Mouse (Mus musculus) kidney, postnatal 0 days (tissue): Measurements from ENCODE around the gene Mfrp. TPM values are rescaled to one million over a fixed set of nuclear protein-coding genes. Genes with fewer than 3 reads are reported as not detected.

Experiments used
- ATAC-seq: fragments of 200-750 bp; cut with Nextera tagmentation; replicated peaks from 2 replicates; pipeline ENCODE4 v1.8.0; 2017; ENCODE audit warnings: low read depth, moderate number of reproducible peaks, moderate TSS enrichment, moderate library complexity; ENCODE audit not compliant: low FRiP score
- DNase-seq: peaks from one replicate; pipeline ENCODE4 v3.0.0-alpha.2; 2016; ENCODE audit warnings: low spot score
- H3K27ac ChIP-seq: fragments of 300-500 bp; sonication (generic); 2 replicates; pipeline ENCODE4 v1.5.1; 2014; ENCODE audit warnings: mild to moderate bottlenecking
- H3K27me3 ChIP-seq: fragments of 300-500 bp; sonication (generic); 2 replicates; pipeline ENCODE4 v1.6.1; 2014; ENCODE audit warnings: low read length, mixed read lengths; ENCODE audit not compliant: insufficient read depth
- H3K36me3 ChIP-seq: fragments of 300-500 bp; sonication (generic); 2 replicates; pipeline ENCODE4 v1.6.1; 2014; ENCODE audit warnings: low read length, mixed read lengths; ENCODE audit not compliant: insufficient read depth
- H3K4me1 ChIP-seq: fragments of 300-500 bp; sonication (generic); replicated peaks from 2 replicates; pipeline ENCODE4 v1.6.1; 2014; ENCODE audit warnings: antibody characterized with exemption, low read length, mixed read lengths; ENCODE audit not compliant: insufficient read depth
- H3K4me2 ChIP-seq: fragments of 300-500 bp; sonication (generic); 2 replicates; pipeline ENCODE4 v1.6.1; 2014; ENCODE audit warnings: mild to moderate bottlenecking, low read length, moderate library complexity, mixed read lengths
- H3K4me3 ChIP-seq: fragments of 300-500 bp; sonication (generic); replicated peaks from 2 replicates; pipeline ENCODE4 v1.5.1; 2014; ENCODE audit warnings: low read depth, low read length
- H3K9ac ChIP-seq: fragments of 300-500 bp; sonication (generic); 2 replicates; pipeline ENCODE4 v1.6.1; 2014; ENCODE audit warnings: low read depth, low read length
- H3K9me3 ChIP-seq: fragments of 300-500 bp; sonication (generic); replicated peaks from 2 replicates; pipeline ENCODE4 v1.6.1; 2016; ENCODE audit warnings: low read length, inconsistent platforms, mixed read lengths
- CTCF ChIP-seq: IDR thresholded peaks from 2 replicates; pipeline ENCODE4 v1.5.1; 2016; ENCODE audit warnings: antibody characterized with exemption, low read depth, mild to moderate bottlenecking, moderate library complexity
- WGBS: fragments of 180-500 bp; shearing (Covaris S2); extraction: QIAGEN DNeasy Blood & Tissue Kit; methylation state at CpG from one replicate; pipeline ENCODE4 v1.1.7; 2014; 5-methylcytosine and 5-hydroxymethylcytosine counted together
- polyA plus RNA-seq: library from polyadenylated mRNA; unstranded; fragments of >200 nt; fragmentation: Nextera tagmentation; extraction: Ambion mirVana; gene quantifications from 2 replicates; pipeline ENCODE4 v1.2.1, GENCODE M21; 2015

Mfrp gene
- polyA plus RNA-seq, 1 experiment from 2014 or later, result 0.16 TPM

DNA sequence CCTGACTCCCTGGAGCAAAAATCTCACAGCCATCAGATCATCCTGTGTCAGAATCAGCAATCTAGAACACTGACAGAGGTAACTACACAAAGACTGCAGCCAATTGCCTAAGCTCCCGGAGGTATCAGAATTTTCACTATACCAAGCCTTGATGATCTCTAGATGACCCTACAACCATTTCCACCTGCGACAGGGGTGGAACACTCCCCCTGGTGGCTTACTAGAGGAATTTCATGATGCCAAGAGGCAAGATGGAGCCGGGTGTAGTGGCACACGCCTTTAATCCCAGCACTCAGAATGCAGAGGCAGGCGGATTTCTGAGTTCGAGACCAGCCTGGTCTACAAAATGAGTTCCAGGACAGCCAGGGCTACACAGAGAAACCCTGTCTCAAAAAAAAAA lies 22.8 kb downstream of the Mfrp start:
- Histone ChIP-seq H3K36me3 (no peaks in the 10 kb centered on the region), H3K4me2 (no peak overlapping the region), H3K27ac (no peak overlapping the region), H3K27me3 (no peaks in the 10 kb centered on the region), H3K4me3 (no peak overlapping the region), H3K9ac (no peak overlapping the region), H3K9me3 (no peaks in the 10 kb centered on the region), H3K4me1 (peaks cover 21% of the 10 kb centered on the region; the same call in 1 of the 2 replicates)
- ATAC-seq, result no peak
- TF ChIP-seq CTCF, result peak; percentile 72
- WGBS, result 76% methylated on average over 6 of the region's 6 CpGs
- no peak for DNase-seq

DNA sequence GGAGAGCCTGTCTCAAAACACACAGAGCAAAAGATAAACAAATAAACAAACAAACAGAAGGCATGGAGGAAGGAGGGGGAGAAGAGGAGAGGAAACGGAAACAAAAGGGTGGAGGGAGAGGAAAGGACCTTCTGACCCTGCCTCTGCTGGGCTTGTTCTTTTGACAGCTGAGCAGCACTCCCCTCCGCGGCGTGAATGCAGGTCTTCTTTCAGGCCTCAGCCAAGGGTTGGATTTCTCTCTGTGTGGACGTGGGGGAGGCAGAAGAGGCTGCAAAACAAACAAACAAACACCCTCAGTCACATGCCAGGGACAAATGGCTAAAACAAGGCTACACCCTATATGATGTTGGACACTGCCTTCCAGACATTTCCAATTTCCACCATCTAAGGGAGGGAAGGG lies 23.5 kb downstream of the Mfrp start:
- no peaks in the 10 kb centered on the region for H3K27me3 ChIP-seq
- H3K9ac ChIP-seq, result no peak overlapping the region
- WGBS, result 12% methylated on average over 5 of the region's 5 CpGs
- no peak overlapping the region for H3K4me3 ChIP-seq
- no peaks in the 10 kb centered on the region for H3K36me3 ChIP-seq
- ATAC-seq (no peak), DNase-seq (no peak)
- peak overlapping the region; percentile 65 for H3K27ac ChIP-seq
- no peak overlapping the region for H3K4me2 ChIP-seq
- no peaks in the 10 kb centered on the region for H3K9me3 ChIP-seq
- no peak for TF ChIP-seq CTCF
- H3K4me1 ChIP-seq, result peaks cover 27% of the 10 kb centered on the region; the same call in 1 of the 2 replicates

DNA sequence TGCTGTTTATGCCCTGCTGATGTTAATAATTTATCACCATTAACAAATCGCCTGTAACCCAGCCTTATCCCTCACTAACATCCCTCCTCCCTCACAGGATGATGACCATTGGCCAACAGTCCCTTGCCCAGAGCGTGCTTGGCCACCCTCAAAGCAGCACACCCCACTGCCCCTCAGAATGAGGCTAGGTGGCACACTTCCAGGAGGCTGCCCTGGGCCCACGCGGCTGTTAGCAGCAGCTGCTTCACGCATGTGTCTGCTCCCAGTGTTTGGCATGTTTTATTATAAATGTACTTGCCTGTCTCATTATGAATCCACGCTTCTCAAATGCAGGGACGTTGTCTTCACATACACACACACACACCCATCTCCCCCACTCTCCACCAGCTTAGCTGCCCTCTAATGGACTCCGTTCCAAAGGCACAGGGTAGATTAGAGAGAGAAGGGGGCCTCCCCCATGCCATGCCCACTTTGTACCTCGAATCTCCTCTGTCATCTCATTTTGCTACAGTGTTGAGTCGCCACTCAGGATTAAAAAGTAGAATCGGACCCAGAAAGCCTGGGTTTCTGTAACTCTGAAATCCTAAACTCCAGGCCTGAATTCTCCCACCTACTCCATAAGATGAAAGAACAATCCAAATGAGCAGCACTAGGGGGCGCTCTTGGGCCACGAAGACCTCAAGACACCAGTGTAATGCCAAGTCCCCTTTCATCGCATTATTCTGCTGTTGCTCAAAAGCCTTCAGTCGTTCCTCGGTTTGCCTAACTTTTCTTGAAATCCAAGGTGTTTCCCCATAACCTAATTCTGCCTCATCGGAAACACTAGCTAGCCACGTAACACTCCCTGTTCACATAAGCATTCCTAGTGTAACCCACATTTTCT lies 24.3 kb downstream of the Mfrp start:
- DNase-seq, result peak; percentile 96
- Histone ChIP-seq H3K4me2 (peak overlapping the region; percentile 37; the same call in 1 of the 2 replicates), H3K9me3 (no peaks in the 10 kb centered on the region), H3K27ac (peak overlapping the region; percentile 65), H3K4me3 (no peak overlapping the region), H3K9ac (no peak overlapping the region), H3K27me3 (no peaks in the 10 kb centered on the region), H3K36me3 (no peaks in the 10 kb centered on the region), H3K4me1 (peaks cover 34% of the 10 kb centered on the region)
- ATAC-seq, result peak; percentile 67
- TF ChIP-seq CTCF, result peak; percentile 91
- WGBS, result 17% methylated on average over 18 of the region's 18 CpGs

DNA sequence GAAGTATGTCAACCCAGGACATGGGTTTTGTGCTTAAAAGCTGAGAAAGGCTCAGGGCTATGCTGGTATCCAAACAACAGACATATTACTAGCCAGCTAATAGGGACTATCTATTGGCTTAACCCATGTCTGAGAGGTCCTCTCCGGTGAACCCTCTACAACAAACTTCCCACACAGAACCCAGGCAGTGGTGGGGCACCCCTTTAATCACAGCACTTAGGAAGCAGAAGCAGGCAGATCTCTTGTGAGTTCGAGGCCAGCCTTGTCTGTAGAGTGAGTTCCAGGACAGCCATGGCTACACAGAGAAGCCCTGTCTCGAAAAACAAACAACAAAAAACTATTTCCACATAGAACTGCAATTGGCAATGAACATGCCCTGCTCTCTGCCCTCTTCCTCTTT lies 25.2 kb downstream of the Mfrp start:
- no peaks in the 10 kb centered on the region for H3K27me3 ChIP-seq
- peaks cover 41% of the 10 kb centered on the region for H3K4me1 ChIP-seq
- no peaks in the 10 kb centered on the region for H3K9me3 ChIP-seq
- no peak overlapping the region for H3K4me2 ChIP-seq
- no peak for TF ChIP-seq CTCF
- 81% methylated on average over 3 of the region's 3 CpGs for WGBS
- no peaks in the 10 kb centered on the region for H3K36me3 ChIP-seq
- DNase-seq (no peak), ATAC-seq (no peak)
- peak overlapping the region; percentile 60; the same call in 1 of the 2 replicates for H3K27ac ChIP-seq
- no peak overlapping the region for H3K4me3 ChIP-seq
- H3K9ac ChIP-seq, result no peak overlapping the region

DNA sequence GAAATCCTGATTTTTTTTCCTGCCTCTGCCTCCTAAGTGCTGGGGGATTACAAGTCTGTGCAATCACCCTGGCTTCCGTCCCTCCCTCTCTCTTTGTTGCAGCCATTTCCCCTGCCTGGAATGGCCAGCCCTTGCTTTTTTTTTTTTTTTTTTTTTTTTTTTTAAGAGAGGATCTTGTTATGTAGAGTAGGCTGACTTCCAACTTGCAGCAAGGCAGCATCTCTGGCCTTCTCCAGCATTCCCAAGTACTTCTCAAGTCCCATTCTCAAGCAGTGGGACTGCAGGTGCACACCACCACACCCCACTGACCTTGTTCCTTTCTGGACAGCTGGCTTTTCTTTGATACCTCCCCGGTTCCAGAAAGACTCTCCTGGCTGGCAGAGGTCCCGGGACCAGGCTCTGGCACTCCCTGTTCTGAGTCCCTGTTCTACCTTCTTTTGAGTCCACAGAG lies 25.8 kb downstream of the Mfrp start:
- TF ChIP-seq CTCF, result no peak
- 57% methylated on average over 3 of the region's 3 CpGs for WGBS
- Histone ChIP-seq H3K9me3 (no peaks in the 10 kb centered on the region), H3K4me1 (peaks cover 41% of the 10 kb centered on the region), H3K9ac (no peak overlapping the region), H3K27ac (peak overlapping the region; percentile 20; the same call in 1 of the 2 replicates), H3K27me3 (no peaks in the 10 kb centered on the region), H3K4me3 (no peak overlapping the region), H3K36me3 (no peaks in the 10 kb centered on the region), H3K4me2 (no peak overlapping the region)
- ATAC-seq (no peak), DNase-seq (peak; percentile 41)

DNA sequence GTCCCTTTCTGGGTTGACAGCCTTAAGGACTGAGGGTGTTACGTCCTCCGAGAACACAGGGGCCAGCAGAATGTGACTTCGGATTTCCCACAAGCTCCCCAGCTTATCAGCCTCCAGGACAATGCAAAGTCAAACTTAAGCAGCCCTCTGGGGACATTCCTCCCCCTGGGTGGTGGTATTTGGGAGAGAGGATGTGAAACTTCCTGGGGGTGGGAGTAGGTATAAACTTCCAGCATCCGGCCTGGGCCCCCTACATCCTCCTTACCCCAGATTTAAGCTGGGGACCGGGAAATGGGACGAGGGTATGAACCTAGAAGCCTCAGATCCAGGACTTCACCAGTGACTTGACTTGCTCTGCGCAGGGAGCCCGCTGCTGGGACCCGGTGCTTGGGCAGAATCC lies 28.1 kb downstream of the Mfrp start:
- Histone ChIP-seq H3K4me2 (peak overlapping the region; percentile 77), H3K9ac (peak overlapping the region; percentile 45), H3K27ac (peak overlapping the region; percentile 96), H3K4me1 (peaks cover 55% of the 10 kb centered on the region), H3K9me3 (no peaks in the 10 kb centered on the region), H3K4me3 (peak overlapping the region; percentile 32), H3K36me3 (no peaks in the 10 kb centered on the region), H3K27me3 (no peaks in the 10 kb centered on the region)
- WGBS, result 9% methylated on average over 9 of the region's 9 CpGs
- TF ChIP-seq CTCF, result no peak
- ATAC-seq, result no peak
- DNase-seq, result peak; percentile 56
